Mouse (Mus musculus) neutrophil, adult 5-6 weeks (primary cell): ENCODE data around the gene Slc12a8. TPM values are rescaled to one million over a fixed set of nuclear protein-coding genes. Genes with fewer than 3 reads are reported as not detected.

Experiments
- ATAC-seq: fragments of 151-379, 151-347 bp; 2 replicates; pipeline ENCODE4 v1.8.0; 2017; ENCODE audit warnings: mild to moderate bottlenecking, moderate TSS enrichment; ENCODE audit not compliant: insufficient number of reproducible peaks, poor library complexity, low FRiP score, severe bottlenecking; ENCODE audit errors: extremely low read depth
- total RNA-seq: library from RNA; stranded (forward); fragments of 200-1000 nt; gene quantifications from 2 replicates; pipeline ENCODE4 v1.2.3, GENCODE M21; 2017

The Slc12a8 gene
- total RNA-seq, 1 experiment from 2014 or later = 0.12 TPM

- ATAC-seq = no peak
Measured at GRCm38 (mm10) chr16:33578462-33578861, 61.3 kb downstream of the Slc12a8 start.

- no peak for ATAC-seq
Measured at GRCm38 (mm10) chr16:33580331-33580730, 63.2 kb downstream of the Slc12a8 start.

- ATAC-seq = no peak
Measured at GRCm38 (mm10) chr16:33580736-33581241, 63.7 kb downstream of the Slc12a8 start.

GRCm38 (mm10) chr16:33581661-33582099, 64.6 kb downstream of the Slc12a8 start:
- no peak for ATAC-seq

GRCm38 (mm10) chr16:33582495-33582894, 65.4 kb downstream of the Slc12a8 start:
- ATAC-seq = no peak

GRCm38 (mm10) chr16:33583333-33583732, 66.2 kb downstream of the Slc12a8 start:
- ATAC-seq = no peak

- ATAC-seq = peak; percentile 31
Measured at GRCm38 (mm10) chr16:33583881-33584454, 66.8 kb downstream of the Slc12a8 start.

GRCm38 (mm10) chr16:33584455-33585082, 67.4 kb downstream of the Slc12a8 start:
- peak; percentile 47 for ATAC-seq

- ATAC-seq = no peak
Measured at GRCm38 (mm10) chr16:33585083-33585460, 67.9 kb downstream of the Slc12a8 start.

- no peak for ATAC-seq
Measured at GRCm38 (mm10) chr16:33587283-33588127, 70.4 kb downstream of the Slc12a8 start.

GRCm38 (mm10) chr16:33588845-33589244, 71.7 kb downstream of the Slc12a8 start:
- no peak for ATAC-seq

- no peak for ATAC-seq
Measured at GRCm38 (mm10) chr16:33590438-33590837, 73.3 kb downstream of the Slc12a8 start.

- peak; percentile 38; the same call in 1 of the 2 replicates for ATAC-seq
Measured at GRCm38 (mm10) chr16:33591390-33592067, 74.4 kb downstream of the Slc12a8 start.

GRCm38 (mm10) chr16:33592286-33592685, 75.2 kb downstream of the Slc12a8 start:
- ATAC-seq = no peak

GRCm38 (mm10) chr16:33593467-33593866, 76.3 kb downstream of the Slc12a8 start:
- no peak for ATAC-seq

GRCm38 (mm10) chr16:33594037-33594771, 77.1 kb downstream of the Slc12a8 start:
- ATAC-seq = no peak

GRCm38 (mm10) chr16:33595235-33595769, 78.2 kb downstream of the Slc12a8 start:
- no peak for ATAC-seq

- ATAC-seq = no peak
Measured at GRCm38 (mm10) chr16:33596213-33596612, 79.1 kb downstream of the Slc12a8 start.
